Mouse (Mus musculus) ES-Bruce4 (cell line): ENCODE measurements around the gene Xylt1. TPM values are rescaled to one million over a fixed set of nuclear protein-coding genes. Genes with fewer than 3 reads are reported as not detected.

ENCODE experiments used
- H3K27ac ChIP-seq: 2 replicates; pipeline ENCODE4 v1.5.1; 2012; ENCODE audit warnings: low read length, inconsistent platforms; ENCODE audit not compliant: insufficient read depth
- H3K27me3 ChIP-seq: 2 replicates; pipeline ENCODE4 v1.6.1; 2012; ENCODE audit warnings: mild to moderate bottlenecking, low read length, inconsistent platforms; ENCODE audit not compliant: control insufficient read depth, poor library complexity, insufficient read depth, severe bottlenecking
- H3K36me3 ChIP-seq: 2 replicates; pipeline ENCODE4 v1.6.1; 2012; ENCODE audit warnings: inconsistent platforms, mild to moderate bottlenecking, low read length, moderate library complexity; ENCODE audit not compliant: control insufficient read depth, poor library complexity, insufficient read depth, severe bottlenecking
- H3K4me1 ChIP-seq: one replicate; pipeline ENCODE4 v1.8.1; 2011; ENCODE audit warnings: low read length; ENCODE audit not compliant: control insufficient read depth, insufficient read depth
- H3K4me3 ChIP-seq: 2 replicates; pipeline ENCODE4 v1.5.1; 2011; ENCODE audit warnings: low read depth, mild to moderate bottlenecking, low read length
- H3K9ac ChIP-seq: 2 replicates; pipeline ENCODE4 v1.6.1; 2012; ENCODE audit warnings: low read depth, mild to moderate bottlenecking, inconsistent platforms; ENCODE audit not compliant: poor library complexity, severe bottlenecking
- H3K9me3 ChIP-seq: replicated peaks from 2 replicates; pipeline ENCODE4 v1.6.1; 2012; ENCODE audit warnings: mild to moderate bottlenecking, low read length, inconsistent platforms; ENCODE audit not compliant: control insufficient read depth, poor library complexity, insufficient read depth, severe bottlenecking
- CTCF ChIP-seq: IDR thresholded peaks from one replicate; pipeline ENCODE4 v1.8.1; 2011; ENCODE audit warnings: low read depth, low read length
- EP300 ChIP-seq: IDR thresholded peaks from 2 replicates; pipeline ENCODE4 v1.6.1; 2011; ENCODE audit warnings: low read depth, low read length; ENCODE audit not compliant: insufficient read depth
- POLR2A ChIP-seq: IDR thresholded peaks from one replicate; pipeline ENCODE4 v1.8.1; 2011; ENCODE audit warnings: low read length; ENCODE audit not compliant: insufficient read depth
- polyA plus RNA-seq: library from polyadenylated mRNA; stranded (reverse); fragments of >200 nt; gene quantifications from 2 replicates; pipeline ENCODE4 v1.2.4, GENCODE M21; 2011; ENCODE audit warnings: low read depth; ENCODE audit not compliant: missing spikeins, insufficient read depth, insufficient read length

The Xylt1 gene
- polyA plus RNA-seq, 1 experiment, result 1.2 TPM

DNA sequence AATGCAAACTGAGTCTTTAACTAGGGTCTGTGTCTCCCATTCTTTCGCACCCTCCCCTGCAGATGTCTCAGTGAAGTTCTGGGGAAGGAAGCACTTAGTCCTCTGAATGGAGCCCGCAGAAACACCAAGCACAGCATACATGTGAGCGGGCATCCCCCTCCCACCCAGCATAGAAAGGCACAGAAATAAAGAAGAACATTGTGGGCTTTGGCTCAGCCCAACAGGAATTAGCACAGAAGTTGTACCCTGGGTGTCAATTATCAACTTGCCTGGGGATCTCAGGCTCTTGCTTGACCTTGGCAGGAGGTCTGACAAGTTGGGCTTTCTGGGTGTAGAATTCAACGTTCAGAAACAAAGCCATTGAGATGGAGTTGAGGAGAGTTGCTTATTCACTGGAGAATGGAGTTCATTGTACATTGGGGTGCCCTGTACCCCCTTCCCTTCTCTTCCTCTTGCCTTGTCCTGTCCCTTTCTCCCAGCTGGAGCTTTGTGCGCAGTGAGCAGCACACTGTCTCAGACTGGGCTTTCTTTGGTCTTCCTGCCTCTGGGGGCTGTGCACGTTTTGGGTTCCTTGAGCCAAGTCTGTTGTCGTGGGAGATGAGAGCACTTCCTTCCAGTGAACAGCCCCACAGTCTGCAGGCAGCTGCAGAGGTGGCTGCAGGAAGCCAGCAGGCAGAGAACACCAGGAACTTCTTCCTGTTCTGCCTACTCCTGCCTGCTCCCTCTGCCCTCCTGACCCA is 81.6 kb downstream of the Xylt1 start:
- Histone ChIP-seq H3K27me3 (no peaks in the 10 kb centered on the region), H3K4me3 (no peak overlapping the region), H3K36me3 (no peaks in the 10 kb centered on the region), H3K27ac (no peak overlapping the region), H3K4me1 (no peaks in the 10 kb centered on the region), H3K9ac (no peak overlapping the region), H3K9me3 (no peaks in the 10 kb centered on the region)
- TF ChIP-seq POLR2A, result no peak
- TF ChIP-seq CTCF, result no peak
- no peak for TF ChIP-seq EP300

- Histone ChIP-seq H3K4me1 (no peaks in the 10 kb centered on the region), H3K27me3 (no peaks in the 10 kb centered on the region), H3K4me3 (no peak overlapping the region), H3K36me3 (no peaks in the 10 kb centered on the region), H3K9me3 (no peaks in the 10 kb centered on the region), H3K27ac (no peak overlapping the region), H3K9ac (no peak overlapping the region)
- no peak for TF ChIP-seq POLR2A
- no peak for TF ChIP-seq CTCF
- no peak for TF ChIP-seq EP300
These were observed 84.2 kb downstream of the Xylt1 start for GRCm38 (mm10) chr7:117464956-117465355.

GRCm38 (mm10) chr7:117466006-117466780 is 85.4 kb downstream of the Xylt1 start:
- H3K27me3 ChIP-seq, result no peaks in the 10 kb centered on the region
- TF ChIP-seq POLR2A (no peak), CTCF (no peak), EP300 (no peak)

GRCm38 (mm10) chr7:117470243-117470802 is 89.5 kb downstream of the Xylt1 start:
- peaks cover 2% of the 10 kb centered on the region for H3K4me1 ChIP-seq
- no peaks in the 10 kb centered on the region for H3K36me3 ChIP-seq
- TF ChIP-seq POLR2A (no peak), CTCF (no peak), EP300 (no peak)
- no peak overlapping the region for H3K9ac ChIP-seq
- no peak overlapping the region for H3K4me3 ChIP-seq
- no peaks in the 10 kb centered on the region for H3K27me3 ChIP-seq
- H3K9me3 ChIP-seq, result no peaks in the 10 kb centered on the region
- no peak overlapping the region for H3K27ac ChIP-seq

More at GRCm38 (mm10) chr7:117466006-117466780, 85.4 kb downstream of the Xylt1 start:
- no peak overlapping the region for H3K4me3 ChIP-seq
- H3K9me3 ChIP-seq, result no peaks in the 10 kb centered on the region
- H3K27ac ChIP-seq, result no peak overlapping the region
- H3K4me1 ChIP-seq, result no peaks in the 10 kb centered on the region
- no peaks in the 10 kb centered on the region for H3K36me3 ChIP-seq
- H3K9ac ChIP-seq, result no peak overlapping the region

DNA sequence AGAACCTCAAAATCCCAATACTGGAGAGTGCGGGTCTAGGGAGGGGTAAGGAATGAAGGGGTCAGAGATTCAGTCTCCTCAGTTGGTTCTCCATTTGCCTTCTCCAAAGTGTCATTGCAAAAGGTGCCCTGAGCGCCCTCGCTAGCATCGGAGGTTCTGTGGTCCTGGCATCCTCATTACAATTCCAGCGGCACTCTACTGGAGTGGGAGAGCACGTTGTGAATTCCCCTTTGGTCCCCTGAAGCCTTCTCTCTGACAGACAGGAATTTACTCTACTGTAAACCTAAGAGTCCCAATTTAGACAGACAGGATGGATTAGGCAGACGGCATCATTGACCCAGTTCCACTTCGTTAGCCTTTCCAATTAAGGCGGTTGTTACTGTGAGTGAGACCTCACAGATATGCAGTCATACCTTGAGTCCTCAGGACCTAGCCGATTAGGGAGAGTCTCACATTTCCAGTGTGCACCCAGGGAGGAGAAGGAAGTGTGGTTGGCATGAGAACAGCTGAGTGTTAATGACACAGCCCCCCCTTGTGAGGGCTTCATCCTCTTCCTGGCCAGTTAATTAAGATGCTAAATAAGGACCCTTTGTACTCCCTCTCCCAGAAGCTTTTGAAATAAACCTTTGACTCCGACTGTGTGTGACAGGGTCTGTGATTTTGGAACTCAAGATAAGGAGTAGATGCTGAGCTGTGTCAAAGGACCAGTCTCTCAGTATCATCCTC is 91.4 kb downstream of the Xylt1 start:
- TF ChIP-seq CTCF, result no peak
- no peak for TF ChIP-seq EP300
- no peak for TF ChIP-seq POLR2A
- Histone ChIP-seq H3K4me1 (peaks cover 2% of the 10 kb centered on the region), H3K27ac (no peak overlapping the region)

More for the DNA sequence above, 91.4 kb downstream of the Xylt1 start:
- H3K4me3 ChIP-seq, result no peak overlapping the region
- no peaks in the 10 kb centered on the region for H3K9me3 ChIP-seq
- H3K27me3 ChIP-seq, result no peaks in the 10 kb centered on the region
- no peaks in the 10 kb centered on the region for H3K36me3 ChIP-seq
- H3K9ac ChIP-seq, result no peak overlapping the region
